Mouse (Mus musculus) liver, embryonic 14.5 days (tissue): ENCODE results near the gene Memo1. TPM values are rescaled to one million over a fixed set of nuclear protein-coding genes. Genes with fewer than 3 reads are reported as not detected.
A peak's percentile ranks its signal among the peaks of the same experiment; 100 is the strongest.

Source experiments
- ATAC-seq: fragments of 200-750 bp; cut with Nextera tagmentation; 2 replicates; pipeline ENCODE4 v1.8.0; 2017; ENCODE audit warnings: moderate number of reproducible peaks, mild to moderate bottlenecking, moderate library complexity; ENCODE audit not compliant: insufficient read depth
- DNase-seq, 3 experiments: peaks; one replicate each; pipeline ENCODE4 v3.0.0-alpha.2; 2012 to 2013; ENCODE audit warnings: low read depth in 3 of 3, low spot score in 3 of 3
- H3K27ac ChIP-seq: fragments of 300-500 bp; sonication (generic); 2 replicates; pipeline ENCODE4 v1.5.1; 2014; ENCODE audit warnings: moderate library complexity, mild to moderate bottlenecking, control low read depth, inconsistent platforms
- H3K27me3 ChIP-seq: fragments of 300-500 bp; sonication (generic); 2 replicates; pipeline ENCODE4 v1.6.1; 2014; ENCODE audit warnings: mild to moderate bottlenecking, low read length, moderate library complexity; ENCODE audit not compliant: control insufficient read depth, insufficient read depth
- H3K36me3 ChIP-seq: fragments of 300-500 bp; sonication (generic); replicated peaks from 2 replicates; pipeline ENCODE4 v1.6.1; 2014; ENCODE audit warnings: low read depth; ENCODE audit not compliant: control insufficient read depth, insufficient read depth
- H3K4me1 ChIP-seq, 2 experiments: fragments of 200-500 bp in 1 of 2; fragments of 300-500 bp in 1 of 2; sonication (generic) in 1 of 2; replicated peaks; 2 replicates each; pipeline ENCODE4 v1.6.1; 2012 to 2014; ENCODE audit warnings: antibody characterized with exemption in 1 of 2, inconsistent platforms in 1 of 2, low read length in 1 of 2; ENCODE audit not compliant: control insufficient read depth in 2 of 2, insufficient read depth in 2 of 2
- H3K4me2 ChIP-seq: fragments of 300-500 bp; sonication (generic); 2 replicates; pipeline ENCODE4 v1.6.1; 2014; ENCODE audit warnings: low read depth, mild to moderate bottlenecking, control low read depth, moderate library complexity
- H3K4me3 ChIP-seq, 2 experiments: fragments of 200-500 bp in 1 of 2; fragments of 300-500 bp in 1 of 2; sonication (generic) in 1 of 2; 2 replicates each; pipeline ENCODE4 v1.5.1; 2012 to 2014; ENCODE audit warnings: low read depth in 2 of 2, low read length in 2 of 2, mild to moderate bottlenecking in 2 of 2, control low read depth in 1 of 2, inconsistent platforms in 1 of 2, moderate library complexity in 1 of 2; ENCODE audit not compliant: insufficient read depth in 1 of 2
- H3K9ac ChIP-seq: fragments of 300-500 bp; sonication (generic); replicated peaks from 2 replicates; pipeline ENCODE4 v1.6.1; 2014; ENCODE audit warnings: mild to moderate bottlenecking, control low read depth, moderate library complexity
- H3K9me3 ChIP-seq: fragments of 300-500 bp; sonication (generic); 2 replicates; pipeline ENCODE4 v1.6.1; 2016; ENCODE audit warnings: low read length, mixed read lengths; ENCODE audit not compliant: control insufficient read depth
- CTCF ChIP-seq: IDR thresholded peaks from 2 replicates; pipeline ENCODE4 v1.5.1; 2016; ENCODE audit warnings: antibody characterized with exemption, low read depth, control low read depth
- EP300 ChIP-seq: IDR thresholded peaks from 2 replicates; pipeline ENCODE4 v1.6.1; 2016; ENCODE audit warnings: antibody characterized with exemption, low read depth
- WGBS: fragments of 180-500 bp; shearing (Covaris S2); extraction: QIAGEN DNeasy Blood & Tissue Kit; methylation state at CpG from one replicate; pipeline ENCODE4 v1.1.7; 2014; ENCODE audit not compliant: insufficient replicate concordance; 5-methylcytosine and 5-hydroxymethylcytosine counted together
- polyA plus RNA-seq, 2 experiments: library from polyadenylated mRNA; depleted of rRNA in 1 of 2; stranded (reverse) in 1 of 2; unstranded in 1 of 2; fragments of >200 nt; fragmentation: Nextera tagmentation in 1 of 2; extraction: Ambion mirVana in 1 of 2; gene quantifications; 2 replicates each; pipeline versions ENCODE4 v1.2.1 to v1.2.3; 2012 to 2014

The Memo1 gene
- polyA plus RNA-seq, 2 experiments = 38.8 to 111 TPM

- TF ChIP-seq EP300 = no peak
- no peak for TF ChIP-seq CTCF
- no peak overlapping the region for H3K4me2 ChIP-seq
- H3K4me1 ChIP-seq = peaks cover 49 to 63% of the 10 kb centered on the region in 2 experiments
- no peaks in the 10 kb centered on the region for H3K27me3 ChIP-seq
- no peak overlapping the region for H3K9ac ChIP-seq
- no peak overlapping the region for H3K27ac ChIP-seq
- ATAC-seq (no peak), DNase-seq (no peak)
- no peak overlapping the region for H3K4me3 ChIP-seq
- peaks cover 8% of the 10 kb centered on the region for H3K36me3 ChIP-seq
- WGBS = 55% methylated on average over 2 of the region's 2 CpGs
- peaks cover 6% of the 10 kb centered on the region for H3K9me3 ChIP-seq
These were observed 25.1 kb downstream of the Memo1 start for GRCm38 (mm10) chr17:74270205-74270604.

- ATAC-seq (peak; percentile 93), DNase-seq (peak; percentile 76 to 85 (median 83))
- no peaks in the 10 kb centered on the region for H3K27me3 ChIP-seq
- peaks cover 53 to 54% of the 10 kb centered on the region in 2 experiments for H3K4me1 ChIP-seq
- peaks cover 6% of the 10 kb centered on the region for H3K9me3 ChIP-seq
- H3K4me2 ChIP-seq = peak overlapping the region; percentile 60
- peak overlapping the region; percentile 50 for H3K9ac ChIP-seq
- TF ChIP-seq CTCF (peak; percentile 61), EP300 (peak; percentile 97)
- WGBS = 46% methylated on average over 11 of the region's 11 CpGs
- peak overlapping the region; percentile 88 for H3K27ac ChIP-seq
- no peak overlapping the region for H3K4me3 ChIP-seq
- peaks cover 6% of the 10 kb centered on the region for H3K36me3 ChIP-seq
These were observed 27.7 kb downstream of the Memo1 start for GRCm38 (mm10) chr17:74267415-74268180.

GRCm38 (mm10) chr17:74265636-74266035, 29.7 kb downstream of the Memo1 start:
- no peak overlapping the region for H3K4me3 ChIP-seq
- H3K27ac ChIP-seq = peak overlapping the region; percentile 2; the same call in 1 of the 2 replicates
- no peak for ATAC-seq
- peaks cover 6% of the 10 kb centered on the region for H3K9me3 ChIP-seq
- H3K27me3 ChIP-seq = no peaks in the 10 kb centered on the region
- H3K4me1 ChIP-seq = peaks cover 38 to 44% of the 10 kb centered on the region in 2 experiments
- no peak for TF ChIP-seq CTCF
- no peak for TF ChIP-seq EP300
- H3K36me3 ChIP-seq = peaks cover 6% of the 10 kb centered on the region
- WGBS = 21% methylated on average over 1 of the region's 1 CpGs
- no peak overlapping the region for H3K9ac ChIP-seq
- no peak overlapping the region for H3K4me2 ChIP-seq
- DNase-seq = no peak

- Histone ChIP-seq H3K9me3 (peaks cover 6% of the 10 kb centered on the region), H3K4me3 (no peak overlapping the region), H3K27ac (no peak overlapping the region; the same call in 1 of the 2 replicates), H3K4me1 (peaks cover 36 to 42% of the 10 kb centered on the region in 2 experiments), H3K4me2 (no peak overlapping the region), H3K36me3 (peaks cover 6% of the 10 kb centered on the region), H3K27me3 (no peaks in the 10 kb centered on the region), H3K9ac (0 out of 2 replicates have a peak overlapping the region, but pooled peaks have one; percentile 4)
- ATAC-seq (no peak), DNase-seq (no peak)
- 34% methylated on average over 5 of the region's 5 CpGs for WGBS
- no peak for TF ChIP-seq EP300
- no peak for TF ChIP-seq CTCF
These were observed 30.2 kb downstream of the Memo1 start for GRCm38 (mm10) chr17:74265156-74265505.

GRCm38 (mm10) chr17:74264333-74265155, 30.8 kb downstream of the Memo1 start:
- no peak for TF ChIP-seq CTCF
- TF ChIP-seq EP300 = no peak
- no peak for ATAC-seq
- Histone ChIP-seq H3K27ac (no peak overlapping the region), H3K4me1 (peaks cover 36 to 42% of the 10 kb centered on the region in 2 experiments), H3K9me3 (peaks cover 6% of the 10 kb centered on the region), H3K4me3 (no peak overlapping the region), H3K4me2 (no peak overlapping the region), H3K27me3 (no peaks in the 10 kb centered on the region), H3K36me3 (peaks cover 6% of the 10 kb centered on the region), H3K9ac (no peak overlapping the region)
- 58% methylated on average over 3 of the region's 3 CpGs for whole genome bisulfite sequencing
- no peak for DNase-seq
